Comparison of ENCODE assay signal across 8 mouse cellular contexts in the genomic region with DNA sequence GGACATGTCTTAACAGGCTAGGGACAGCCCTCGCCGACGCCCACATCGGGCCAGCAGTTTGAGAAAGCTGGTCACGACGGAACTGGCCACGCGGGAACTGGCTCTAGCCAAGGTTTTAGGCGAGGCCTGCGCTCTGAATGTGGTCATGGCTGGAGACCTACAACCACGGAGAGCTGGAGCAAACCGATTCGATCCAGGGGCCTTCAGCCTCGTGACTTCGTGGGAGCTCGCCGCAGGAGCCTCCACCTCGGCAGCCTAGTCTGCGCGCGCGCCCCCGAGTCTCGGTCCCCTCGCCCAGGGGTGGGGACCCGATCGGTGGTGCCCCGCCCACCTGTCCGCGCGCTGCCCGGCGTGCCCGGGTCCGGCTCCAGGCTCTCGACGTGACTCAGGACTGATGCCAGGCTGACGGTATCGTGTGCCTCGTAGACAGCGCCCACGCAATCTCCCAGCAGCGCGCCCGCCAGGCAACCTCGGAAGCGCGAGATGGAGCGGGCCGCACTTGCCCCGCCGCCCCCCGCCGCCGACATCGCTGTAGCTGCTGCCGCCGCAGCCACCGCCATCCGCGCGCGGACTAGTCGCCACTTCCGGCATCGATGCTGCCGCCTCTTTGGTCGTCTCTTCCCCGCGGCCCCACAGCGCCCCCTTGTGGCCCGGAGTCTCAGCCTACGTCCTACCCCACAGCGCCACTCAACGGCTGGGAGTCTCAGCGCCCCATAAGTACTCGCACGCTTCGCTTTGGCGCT. TPM values are rescaled to one million over a fixed set of nuclear protein-coding genes. Genes with fewer than 3 reads are reported as not detected.
DNase-seq lines count a peak whose midpoint lies in the region; ATAC-seq and TF ChIP-seq lines count a peak whose summit lies in the region.

A gene (minus strand): TSS at position 593 of the 743 bp plus-strand sequence.

- peak within 1 kb of the TSS; percentile 82 for H3K4me2 ChIP-seq in lung, postnatal 0 days (replicated peaks; ENCODE audit: low read depth, low read length)

- ATAC-seq in frontal cortex, adult (ENCODE audit: low TSS enrichment): peak; percentile 91
- ATAC-seq in lung, postnatal 0 days: peak; percentile 90

- no peaks in the 10 kb centered on the region for H3K9me3 ChIP-seq in hindbrain, embryonic 10.5 days
- no peaks in the 10 kb centered on the region for H3K9me3 ChIP-seq in lung, postnatal 0 days (ENCODE audit: low read length)

- peaks cover 32% of the 10 kb centered on the region for H3K4me1 ChIP-seq in hindbrain, embryonic 10.5 days (replicated peaks)
- H3K4me1 ChIP-seq in lung, postnatal 0 days (ENCODE audit: insufficient read depth, low read depth, low read length): 0 out of 2 replicates have a peak, but pooled peaks cover 8% of the 10 kb centered on the region

- peak within 1 kb of the TSS; percentile 89 for H3K4me3 ChIP-seq in hindbrain, embryonic 10.5 days
- peak within 1 kb of the TSS; percentile 84 for H3K4me3 ChIP-seq in lung, postnatal 0 days (ENCODE audit: low read depth, low read length)

- H3K27me3 ChIP-seq in hindbrain, embryonic 10.5 days (ENCODE audit: insufficient read depth, poor library complexity, severe bottlenecking): peaks cover 41% of the 10 kb centered on the region
- no peaks in the 10 kb centered on the region for H3K27me3 ChIP-seq in lung, postnatal 0 days (replicated peaks; ENCODE audit: insufficient read depth, low read length)

- under 1% methylated on average over 80 of the region's 80 CpGs for WGBS in hindbrain, embryonic 10.5 days
- 2% methylated on average over 72 of the region's 80 CpGs for WGBS in lung, postnatal 0 days

- H3K9ac ChIP-seq in lung, postnatal 0 days (replicated peaks; ENCODE audit: low read depth): peak within 1 kb of the TSS; percentile 69

- peaks cover 38% of the 10 kb centered on the region for H3K36me3 ChIP-seq in hindbrain, embryonic 10.5 days
- H3K36me3 ChIP-seq in lung, postnatal 0 days (ENCODE audit: insufficient read depth, low read length): peaks cover 7% of the 10 kb centered on the region; the same call in 1 of the 2 replicates

- TF ChIP-seq EP300 in lung, postnatal 0 days (IDR thresholded peaks at IDR 0.05): no peak

- TF ChIP-seq CTCF in lung, postnatal 0 days (IDR thresholded peaks at IDR 0.05): peak; percentile 100

- DNase-seq in MEL-GATA-1-ER (ENCODE audit: extremely low read depth, low read depth): peak; percentile 84
- peak; percentile 99 for DNase-seq in cerebellum, adult 8-10 months
- peak; percentile 99 for DNase-seq in hindbrain, embryonic 10.5 days (ENCODE audit: low spot score)
- DNase-seq in layer of hippocampus, adult 9-11 months: peak; percentile 95
- DNase-seq in lung, postnatal 0 days (ENCODE audit: low spot score): peak; percentile 96
- peak; percentile 100 for DNase-seq in ovary, postnatal 14 days (ENCODE audit: low spot score)
- DNase-seq in thymus, postnatal 14 days: peak; percentile 100

- H3K27ac ChIP-seq in hindbrain, embryonic 10.5 days: peak within 1 kb of the TSS; percentile 92
- H3K27ac ChIP-seq in lung, postnatal 0 days (ENCODE audit: low read length): peak within 1 kb of the TSS; percentile 66

RNA-seq across cellular contexts. Expression of the gene that starts here (rescaled TPM):
- 88.2 and 89.5 TPM in 2 replicates for polyA plus RNA-seq in hindbrain, embryonic 10.5 days (2016; fragmentation: Nextera tagmentation; extraction: Ambion mirVana)
- 40.9 and 42.1 TPM in 2 replicates for polyA plus RNA-seq in lung, postnatal 0 days (2015; fragmentation: Nextera tagmentation; extraction: Ambion mirVana)

Comparison
In these comparisons a context has a peak if more than half of its experiments do, and no peak if none do; other contexts are left out.
1. Peak in every context shown above with its lines: DNase-seq, ATAC-seq, H3K4me3 ChIP-seq and H3K27ac ChIP-seq.